Mouse (Mus musculus) erythroblast, embryonic 14.5 days (primary cell): Measurements from ENCODE around the gene Glrp1. TPM values are rescaled to one million over a fixed set of nuclear protein-coding genes. Genes with fewer than 3 reads are reported as not detected.

ENCODE experiments used
- H3K27me3 ChIP-seq: 2 replicates; pipeline ENCODE4 v1.6.1; 2012; ENCODE audit warnings: inconsistent platforms; ENCODE audit not compliant: control insufficient read depth
- H3K36me3 ChIP-seq: 2 replicates; pipeline ENCODE4 v1.6.1; 2012; ENCODE audit warnings: mild to moderate bottlenecking, inconsistent platforms; ENCODE audit not compliant: control insufficient read depth
- H3K4me1 ChIP-seq: 2 replicates; pipeline ENCODE4 v1.6.1; 2012; ENCODE audit warnings: inconsistent platforms; ENCODE audit not compliant: control insufficient read depth
- H3K4me3 ChIP-seq: replicated peaks from 2 replicates; pipeline ENCODE3; 2012; ENCODE audit warnings: moderate library complexity, mild to moderate bottlenecking, inconsistent platforms
- H3K9me3 ChIP-seq: 2 replicates; pipeline ENCODE4 v1.6.1; 2012; ENCODE audit warnings: low read length, inconsistent platforms, mixed read lengths; ENCODE audit not compliant: control insufficient read depth
- GATA1 ChIP-seq: IDR thresholded peaks from 2 replicates; pipeline ENCODE4 v1.6.1; 2012; ENCODE audit warnings: low read length, inconsistent platforms, mixed read lengths
- TAL1 ChIP-seq: IDR thresholded peaks from 3 replicates; pipeline ENCODE4 v1.6.1; 2012; ENCODE audit warnings: low read length, inconsistent platforms, mixed read lengths
- polyA plus RNA-seq: library from polyadenylated mRNA; stranded (reverse); fragments of >175 nt; gene quantifications from 2 replicates; pipeline ENCODE4 v1.2.3, GENCODE M21; 2012

Glrp1 gene
- polyA plus RNA-seq, 1 experiment, result not detected

GRCm38 (mm10) chr1:88469746-88470145 is 40.1 kb downstream of the Glrp1 start:
- peaks cover 8% of the 10 kb centered on the region for H3K27me3 ChIP-seq
- TF ChIP-seq GATA1 (no peak), TAL1 (no peak)
- H3K36me3 ChIP-seq, result no peaks in the 10 kb centered on the region
- peaks cover 4% of the 10 kb centered on the region for H3K4me1 ChIP-seq
- no peak overlapping the region for H3K4me3 ChIP-seq
- no peaks in the 10 kb centered on the region for H3K9me3 ChIP-seq

GRCm38 (mm10) chr1:88468335-88468734 is 41.5 kb downstream of the Glrp1 start:
- no peak for TF ChIP-seq GATA1
- TF ChIP-seq TAL1, result no peak
- Histone ChIP-seq H3K27me3 (peaks cover 8% of the 10 kb centered on the region), H3K4me1 (no peaks in the 10 kb centered on the region), H3K36me3 (no peaks in the 10 kb centered on the region), H3K4me3 (no peak overlapping the region), H3K9me3 (no peaks in the 10 kb centered on the region)

- Histone ChIP-seq H3K27me3 (peaks cover 8% of the 10 kb centered on the region), H3K4me1 (no peaks in the 10 kb centered on the region), H3K4me3 (no peak overlapping the region), H3K9me3 (no peaks in the 10 kb centered on the region), H3K36me3 (no peaks in the 10 kb centered on the region)
- TF ChIP-seq GATA1 (no peak), TAL1 (no peak)
Observed at GRCm38 (mm10) chr1:88467866-88468265, 42.0 kb downstream of the Glrp1 start.

GRCm38 (mm10) chr1:88466325-88467064 is 43.4 kb downstream of the Glrp1 start:
- H3K27me3 ChIP-seq, result peaks cover 6% of the 10 kb centered on the region
- H3K9me3 ChIP-seq, result no peaks in the 10 kb centered on the region
- H3K4me3 ChIP-seq, result no peak overlapping the region
- H3K4me1 ChIP-seq, result no peaks in the 10 kb centered on the region
- TF ChIP-seq GATA1, result no peak
- no peaks in the 10 kb centered on the region for H3K36me3 ChIP-seq

- no peaks in the 10 kb centered on the region for H3K4me1 ChIP-seq
- H3K4me3 ChIP-seq, result no peak overlapping the region
- H3K9me3 ChIP-seq, result no peaks in the 10 kb centered on the region
- H3K36me3 ChIP-seq, result no peaks in the 10 kb centered on the region
- TF ChIP-seq TAL1 (no peak), GATA1 (no peak)
- 0 out of 2 replicates have a peak, but pooled peaks cover 3% of the 10 kb centered on the region for H3K27me3 ChIP-seq
Observed at GRCm38 (mm10) chr1:88465722-88466121, 44.1 kb downstream of the Glrp1 start.

- H3K36me3 ChIP-seq, result no peaks in the 10 kb centered on the region
- no peaks in the 10 kb centered on the region for H3K4me1 ChIP-seq
- no peak overlapping the region for H3K4me3 ChIP-seq
- H3K27me3 ChIP-seq, result 0 out of 2 replicates have a peak, but pooled peaks cover 3% of the 10 kb centered on the region
- TF ChIP-seq GATA1, result no peak
- no peak for TF ChIP-seq TAL1
- no peaks in the 10 kb centered on the region for H3K9me3 ChIP-seq
Observed at GRCm38 (mm10) chr1:88464109-88464905, 45.6 kb downstream of the Glrp1 start.

- Histone ChIP-seq H3K27me3 (no peaks in the 10 kb centered on the region), H3K4me3 (no peak overlapping the region), H3K9me3 (no peaks in the 10 kb centered on the region), H3K36me3 (no peaks in the 10 kb centered on the region), H3K4me1 (no peaks in the 10 kb centered on the region)
- no peak for TF ChIP-seq GATA1
- TF ChIP-seq TAL1, result no peak
Observed at GRCm38 (mm10) chr1:88463241-88463640, 46.6 kb downstream of the Glrp1 start.

GRCm38 (mm10) chr1:88462484-88462883 is 47.4 kb downstream of the Glrp1 start:
- Histone ChIP-seq H3K4me1 (no peaks in the 10 kb centered on the region), H3K27me3 (no peaks in the 10 kb centered on the region), H3K36me3 (no peaks in the 10 kb centered on the region), H3K9me3 (no peaks in the 10 kb centered on the region), H3K4me3 (no peak overlapping the region)
- TF ChIP-seq TAL1, result no peak
- TF ChIP-seq GATA1, result no peak

- Histone ChIP-seq H3K9me3 (no peaks in the 10 kb centered on the region), H3K36me3 (no peaks in the 10 kb centered on the region), H3K27me3 (no peaks in the 10 kb centered on the region), H3K4me1 (no peaks in the 10 kb centered on the region), H3K4me3 (no peak overlapping the region)
- TF ChIP-seq GATA1 (no peak), TAL1 (no peak)
Observed at GRCm38 (mm10) chr1:88461096-88461495, 48.8 kb downstream of the Glrp1 start.
